Mouse (Mus musculus) neural tube, embryonic 12.5 days (tissue): ENCODE measurements around the gene Gm13272. TPM values are rescaled to one million over a fixed set of nuclear protein-coding genes. Genes with fewer than 3 reads are reported as not detected.

Experiments used
- polyA plus RNA-seq: library from polyadenylated mRNA; unstranded; fragments of >200 nt; fragmentation: Nextera tagmentation; extraction: Ambion mirVana; gene quantifications from 2 replicates; pipeline ENCODE4 v1.2.1, GENCODE M21; 2016

Gene Gm13272
- polyA plus RNA-seq, 1 experiment from 2014 or later = not detected

Other genes starting within 250 kb of the Gm13272 start
- gene Ifna15, start 221.6 kb upstream of the Gm13272 start, polyA plus RNA-seq = not detected in 2 replicates
- not detected in 2 replicates for gene Ifna14, start 208.1 kb upstream of the Gm13272 start, polyA plus RNA-seq
- gene Ifna9, start 187.5 kb upstream of the Gm13272 start, polyA plus RNA-seq = not detected in 2 replicates
- gene Ifna12, start 176.5 kb upstream of the Gm13272 start, polyA plus RNA-seq = not detected in 2 replicates
- not detected in 2 replicates for gene C87499, start 145.4 kb upstream of the Gm13272 start, polyA plus RNA-seq
- gene Ifna13, start 135.4 kb upstream of the Gm13272 start, polyA plus RNA-seq = not detected in 2 replicates
- not detected in 2 replicates for gene Ifna16, start 102.9 kb upstream of the Gm13272 start, polyA plus RNA-seq
- not detected in 2 replicates for gene Ifna2, start 95.9 kb upstream of the Gm13272 start, polyA plus RNA-seq
- gene Ifnab, start 88.5 kb upstream of the Gm13272 start, polyA plus RNA-seq = not detected in 2 replicates
- 1.6 and 2.0 TPM in 2 replicates for gene Gm26566, start 58.0 kb upstream of the Gm13272 start, polyA plus RNA-seq
- gene Klhl9, start 57.4 kb upstream of the Gm13272 start, polyA plus RNA-seq = 127 and 132 TPM in 2 replicates
- gene Gm13271, start 25.0 kb upstream of the Gm13272 start, polyA plus RNA-seq = not detected in 2 replicates
- gene Gm13283, start 19.7 kb upstream of the Gm13272 start, polyA plus RNA-seq = 0.32 and 0.46 TPM in 2 replicates
- 0.22 TPM in 1 of 2 replicates, not detected in the other for gene Gm13290, start 6.0 kb upstream of the Gm13272 start, polyA plus RNA-seq
- gene Gm13289, start 2.9 kb upstream of the Gm13272 start, polyA plus RNA-seq = not detected in 2 replicates
- not detected in 2 replicates for gene Ifnz, start 2.3 kb downstream of the Gm13272 start, polyA plus RNA-seq
- not detected in 2 replicates for gene Gm13276, start 5.9 kb downstream of the Gm13272 start, polyA plus RNA-seq
- gene Gm13277, start 8.8 kb downstream of the Gm13272 start, polyA plus RNA-seq = not detected in 2 replicates
- gene Gm13278, start 11.7 kb downstream of the Gm13272 start, polyA plus RNA-seq = not detected in 2 replicates
- gene Gm13275, start 14.6 kb downstream of the Gm13272 start, polyA plus RNA-seq = not detected in 2 replicates
- not detected in 2 replicates for gene Gm13279, start 17.5 kb downstream of the Gm13272 start, polyA plus RNA-seq
- gene Gm13285, start 19.8 kb downstream of the Gm13272 start, polyA plus RNA-seq = 0.58 and 0.77 TPM in 2 replicates
- not detected in 2 replicates for gene Gm13287, start 23.4 kb downstream of the Gm13272 start, polyA plus RNA-seq
- gene Gm13288, start 25.7 kb downstream of the Gm13272 start, polyA plus RNA-seq = not detected in 2 replicates
- not detected in 2 replicates for gene Ifna7, start 36.4 kb downstream of the Gm13272 start, polyA plus RNA-seq
- gene Ifna11, start 40.1 kb downstream of the Gm13272 start, polyA plus RNA-seq = not detected in 2 replicates
- not detected in 2 replicates for gene Ifna6, start 47.6 kb downstream of the Gm13272 start, polyA plus RNA-seq
- not detected in 2 replicates for gene Ifna5, start 55.7 kb downstream of the Gm13272 start, polyA plus RNA-seq
- gene Ifna4, start 62.0 kb downstream of the Gm13272 start, polyA plus RNA-seq = not detected in 2 replicates
- gene Ifna1, start 70.2 kb downstream of the Gm13272 start, polyA plus RNA-seq = not detected in 2 replicates
- gene Ifne, start 100.4 kb downstream of the Gm13272 start, polyA plus RNA-seq = not detected in 2 replicates